ENCODE assay signal across 11 mouse cellular contexts in genomic region chr7:130552780-130553179, GRCm38 (mm10). TPM values are rescaled to one million over a fixed set of nuclear protein-coding genes. Genes with fewer than 3 reads are reported as not detected.
DNase-seq lines count a peak whose midpoint lies in the region; ATAC-seq and TF ChIP-seq lines count a peak whose summit lies in the region.
"Had no signal": no experiment of that assay in that cellular context is flagged by ENCODE, and none has a peak within 500 bp of the region (broad histone marks: within the 10 kb centered on the region; RNA-seq: fewer than 3 reads in every experiment).

No protein-coding gene starts in this region.

- H3K36me3 ChIP-seq in intestine, embryonic 16.5 days (ENCODE audit: control insufficient read depth, insufficient read depth, low read length): no peaks in the 10 kb centered on the region
- H3K36me3 ChIP-seq in intestine, embryonic 15.5 days: no peaks in the 10 kb centered on the region
- no peaks in the 10 kb centered on the region for H3K36me3 ChIP-seq in embryonic facial prominence, embryonic 14.5 days (ENCODE audit: control insufficient read depth, insufficient read depth, low read length)
- H3K36me3 ChIP-seq: hindbrain, embryonic 15.5 days; liver, embryonic 15.5 days had no signal

- H3K27me3 ChIP-seq in intestine, embryonic 16.5 days (replicated peaks; ENCODE audit: control insufficient read depth, insufficient read depth, low read length): no peaks in the 10 kb centered on the region
- no peaks in the 10 kb centered on the region for H3K27me3 ChIP-seq in intestine, embryonic 15.5 days (replicated peaks)
- no peaks in the 10 kb centered on the region for H3K27me3 ChIP-seq in embryonic facial prominence, embryonic 14.5 days (replicated peaks; ENCODE audit: control insufficient read depth, insufficient read depth, low read length)
- H3K27me3 ChIP-seq: hindbrain, embryonic 15.5 days had no signal

- no peaks in the 10 kb centered on the region for H3K9me3 ChIP-seq in intestine, embryonic 16.5 days (ENCODE audit: control insufficient read depth, low read length)
- no peaks in the 10 kb centered on the region for H3K9me3 ChIP-seq in intestine, embryonic 15.5 days
- 0 out of 2 replicates have a peak, but pooled peaks cover 4% of the 10 kb centered on the region for H3K9me3 ChIP-seq in embryonic facial prominence, embryonic 14.5 days (ENCODE audit: control insufficient read depth, low read length)
- H3K9me3 ChIP-seq: hindbrain, embryonic 15.5 days; liver, embryonic 15.5 days had no signal

- H3K27ac ChIP-seq in intestine, embryonic 16.5 days (ENCODE audit: low read length): no peak overlapping the region
- H3K27ac ChIP-seq in intestine, embryonic 15.5 days: no peak overlapping the region
- no peak overlapping the region for H3K27ac ChIP-seq in embryonic facial prominence, embryonic 14.5 days (replicated peaks; ENCODE audit: low read depth, low read length)
- H3K27ac ChIP-seq: hindbrain, embryonic 15.5 days; liver, embryonic 15.5 days had no signal

- 57% methylated on average over 5 of the region's 5 CpGs for WGBS in intestine, embryonic 16.5 days
- 65% methylated on average over 5 of the region's 5 CpGs for WGBS in intestine, embryonic 15.5 days
- 65% methylated on average over 5 of the region's 5 CpGs for whole genome bisulfite sequencing in embryonic facial prominence, embryonic 14.5 days

- TF ChIP-seq CTCF in brain, embryonic 14.5 days (IDR thresholded peaks at IDR 0.05; ENCODE audit: borderline replicate concordance, extremely low read depth, insufficient read depth, insufficient read length): no peak

- H3K4me1 ChIP-seq in intestine, embryonic 16.5 days (ENCODE audit: control insufficient read depth, insufficient read depth, low read length): no peaks in the 10 kb centered on the region
- no peaks in the 10 kb centered on the region for H3K4me1 ChIP-seq in intestine, embryonic 15.5 days (replicated peaks)
- H3K4me1 ChIP-seq in embryonic facial prominence, embryonic 14.5 days (ENCODE audit: control insufficient read depth, insufficient read depth, low read length): no peaks in the 10 kb centered on the region
- H3K4me1 ChIP-seq: hindbrain, embryonic 15.5 days had no signal

- no peak overlapping the region for H3K4me2 ChIP-seq in intestine, embryonic 16.5 days (ENCODE audit: low read depth, low read length)
- H3K4me2 ChIP-seq in intestine, embryonic 15.5 days (replicated peaks): no peak overlapping the region
- no peak overlapping the region for H3K4me2 ChIP-seq in embryonic facial prominence, embryonic 14.5 days (ENCODE audit: low read depth, low read length)
- H3K4me2 ChIP-seq: hindbrain, embryonic 15.5 days; liver, embryonic 15.5 days had no signal

- no peak for ATAC-seq in intestine, embryonic 16.5 days
- ATAC-seq in intestine, embryonic 15.5 days: no peak
- 0 out of 2 replicates have a peak, but pooled peaks have one; percentile 26 for ATAC-seq in embryonic facial prominence, embryonic 14.5 days (ENCODE audit: low read depth)

- peak; percentile 66 for DNase-seq in brain, embryonic 14.5 days (ENCODE audit: low read depth)
- DNase-seq in embryonic facial prominence, embryonic 14.5 days (ENCODE audit: low spot score): peak; percentile 48
- peak; percentile 68 to 70 for DNase-seq in heart, postnatal 14 days
- no peak for DNase-seq in ovary, adult 18-20 months (ENCODE audit: low spot score)
- DNase-seq in ovary, postnatal 10 days (ENCODE audit: low spot score): no peak
- DNase-seq in spleen, adult 18-20 months: no peak
- DNase-seq: adrenal gland, adult 2 months had no signal

- H3K4me3 ChIP-seq in intestine, embryonic 16.5 days (ENCODE audit: low read length): no peak overlapping the region
- H3K4me3 ChIP-seq in intestine, embryonic 15.5 days (replicated peaks): no peak overlapping the region
- no peak overlapping the region for H3K4me3 ChIP-seq in embryonic facial prominence, embryonic 14.5 days (ENCODE audit: low read depth, low read length)
- H3K4me3 ChIP-seq: hindbrain, embryonic 15.5 days; liver, embryonic 15.5 days had no signal

- TF ChIP-seq POLR2A in brain, embryonic 14.5 days (IDR thresholded peaks at IDR 0.05; ENCODE audit: borderline replicate concordance, extremely low read depth, insufficient read depth, insufficient read length, poor library complexity, severe bottlenecking): no peak

- intact Hi-C loops in heart, postnatal 14 days (cut with DNase I): no loop called here

- peak overlapping the region; percentile 10; the same call in 1 of the 2 replicates for H3K9ac ChIP-seq in intestine, embryonic 16.5 days (ENCODE audit: low read depth, low read length)
- H3K9ac ChIP-seq in intestine, embryonic 15.5 days: no peak overlapping the region
- no peak overlapping the region for H3K9ac ChIP-seq in embryonic facial prominence, embryonic 14.5 days (ENCODE audit: low read depth, low read length)
- H3K9ac ChIP-seq: hindbrain, embryonic 15.5 days; liver, embryonic 15.5 days had no signal

RNA-seq across cellular contexts. Expression of gene Nsmce4a, which starts 20.1 kb away (rescaled TPM):
- 86.1 and 108 TPM in 2 replicates for polyA plus RNA-seq in intestine, embryonic 16.5 days (2015; fragmentation: Nextera tagmentation; extraction: Ambion mirVana)
- 138 and 146 TPM in 2 replicates for polyA plus RNA-seq in intestine, embryonic 15.5 days (2015; fragmentation: Nextera tagmentation; extraction: Ambion mirVana)
- 55.8 and 63.4 TPM in 2 replicates for polyA plus RNA-seq in brain, embryonic 14.5 days (2012; rRNA removed)
- 142 and 159 TPM in 2 replicates for polyA plus RNA-seq in embryonic facial prominence, embryonic 14.5 days (2014; fragmentation: Nextera tagmentation; extraction: Ambion mirVana)
- total RNA-seq in heart, postnatal 14 days (2021): 10 to 100 TPM; 44.3 to 44.4 TPM

RNA-seq across cellular contexts. Expression of gene Tacc2, which starts 24.5 kb away (rescaled TPM):
- polyA plus RNA-seq in intestine, embryonic 16.5 days (2015; fragmentation: Nextera tagmentation; extraction: Ambion mirVana): 27.4 and 30.0 TPM in 2 replicates
- 27.2 and 27.8 TPM in 2 replicates for polyA plus RNA-seq in intestine, embryonic 15.5 days (2015; fragmentation: Nextera tagmentation; extraction: Ambion mirVana)
- polyA plus RNA-seq in brain, embryonic 14.5 days (2012; rRNA removed): 47.5 and 66.9 TPM in 2 replicates
- polyA plus RNA-seq in embryonic facial prominence, embryonic 14.5 days (2014; fragmentation: Nextera tagmentation; extraction: Ambion mirVana): 42.2 and 44.4 TPM in 2 replicates
- total RNA-seq in heart, postnatal 14 days (2021): 100 to 1,000 TPM; 316 to 336 TPM

RNA-seq across cellular contexts. Expression of gene Ate1, which starts 32.6 kb away (rescaled TPM):
- 45.2 and 46.1 TPM in 2 replicates for polyA plus RNA-seq in intestine, embryonic 16.5 days (2015; fragmentation: Nextera tagmentation; extraction: Ambion mirVana)
- 53.9 and 57.5 TPM in 2 replicates for polyA plus RNA-seq in intestine, embryonic 15.5 days (2015; fragmentation: Nextera tagmentation; extraction: Ambion mirVana)
- polyA plus RNA-seq in brain, embryonic 14.5 days (2012; rRNA removed): 17.9 and 30.2 TPM in 2 replicates
- polyA plus RNA-seq in embryonic facial prominence, embryonic 14.5 days (2014; fragmentation: Nextera tagmentation; extraction: Ambion mirVana): 57.9 and 60.4 TPM in 2 replicates
- 10 to 100 TPM; 29.5 to 32.5 TPM for total RNA-seq in heart, postnatal 14 days (2021)

Comparison
In these comparisons a context has a peak if more than half of its experiments do, and no peak if none do; other contexts are left out.
1. DNase-seq: peak in brain, embryonic 14.5 days (single experiment), embryonic facial prominence, embryonic 14.5 days (single experiment) and heart, postnatal 14 days (2 of 2); none in ovary, adult 18-20 months (single experiment), ovary, postnatal 10 days (single experiment) and spleen, adult 18-20 months (0 of 2).